8 mouse cellular contexts compared by ENCODE assay signal in genomic region chr10:96213876-96214275, GRCm38 (mm10).
DNase-seq lines count a peak whose midpoint lies in the region; ATAC-seq and TF ChIP-seq lines count a peak whose summit lies in the region.

No protein-coding gene starts in this region.

- no peak overlapping the region for H3K4me2 ChIP-seq in hindbrain, embryonic 12.5 days (replicated peaks)
- H3K4me2 ChIP-seq in lung, postnatal 0 days (replicated peaks; ENCODE audit: low read depth, low read length): no peak overlapping the region

- no peak overlapping the region for H3K4me3 ChIP-seq in hindbrain, embryonic 12.5 days
- H3K4me3 ChIP-seq in lung, postnatal 0 days (ENCODE audit: low read depth, low read length): no peak overlapping the region

- H3K27ac ChIP-seq in hindbrain, embryonic 12.5 days: peak overlapping the region; percentile 75
- no peak overlapping the region for H3K27ac ChIP-seq in lung, postnatal 0 days (ENCODE audit: low read length)

- TF ChIP-seq EP300 in lung, postnatal 0 days (IDR thresholded peaks at IDR 0.05): peak; percentile 58; the same call in 1 of the 2 replicates

- 1% methylated on average over 10 of the region's 10 CpGs for WGBS in hindbrain, embryonic 12.5 days
- under 1% methylated on average over 10 of the region's 10 CpGs for WGBS in lung, postnatal 0 days

- H3K9me3 ChIP-seq in hindbrain, embryonic 12.5 days (replicated peaks): no peaks in the 10 kb centered on the region
- H3K9me3 ChIP-seq in lung, postnatal 0 days (ENCODE audit: low read length): no peaks in the 10 kb centered on the region

- peak; percentile 94 for TF ChIP-seq CTCF in lung, postnatal 0 days (IDR thresholded peaks at IDR 0.05)

- DNase-seq in Muller cell, postnatal 12 days (ENCODE audit: inconsistent ontology term): peak; percentile 87
- peak; percentile 93 for DNase-seq in cerebellum, adult 9-11 months
- DNase-seq in frontal cortex, postnatal 14 days (ENCODE audit: low spot score in 2 of 2): peak; percentile 77 to 89
- peak; percentile 94 to 95 for DNase-seq in layer of hippocampus, postnatal 10 days (ENCODE audit: low spot score in 2 of 2)
- DNase-seq in lung, postnatal 0 days (ENCODE audit: low spot score): peak; percentile 97
- peak; percentile 92 for DNase-seq in ovary, postnatal 14 days (ENCODE audit: low spot score)
- DNase-seq in thymus, postnatal 14 days: peak; percentile 86

- H3K4me1 ChIP-seq in hindbrain, embryonic 12.5 days: no peaks in the 10 kb centered on the region
- H3K4me1 ChIP-seq in lung, postnatal 0 days (ENCODE audit: insufficient read depth, low read depth, low read length): no peaks in the 10 kb centered on the region

- peak; percentile 89 for ATAC-seq in hindbrain, embryonic 12.5 days (ENCODE audit: low FRiP score)
- peak; percentile 92 for ATAC-seq in lung, postnatal 0 days

- H3K9ac ChIP-seq in hindbrain, embryonic 12.5 days: no peak overlapping the region
- no peak overlapping the region for H3K9ac ChIP-seq in lung, postnatal 0 days (replicated peaks; ENCODE audit: low read depth)

- no peaks in the 10 kb centered on the region for H3K36me3 ChIP-seq in hindbrain, embryonic 12.5 days
- H3K36me3 ChIP-seq in lung, postnatal 0 days (ENCODE audit: insufficient read depth, low read length): no peaks in the 10 kb centered on the region

- no peaks in the 10 kb centered on the region for H3K27me3 ChIP-seq in hindbrain, embryonic 12.5 days
- no peaks in the 10 kb centered on the region for H3K27me3 ChIP-seq in lung, postnatal 0 days (replicated peaks; ENCODE audit: insufficient read depth, low read length)
